Mouse (Mus musculus) thymus, adult 2 months (tissue): ENCODE measurements at regions not wholly inside any gene's neighbourhood (a gene's known extent, or its start where the extent isn't known, plus 50 kb on each side); places are given as distances from the start of the nearest gene placed in this dataset.

Experiments
- CTCF ChIP-seq: fragments of 200-500 bp; IDR thresholded peaks from 2 replicates; pipeline ENCODE4 v1.5.1; 2012; ENCODE audit warnings: mild to moderate bottlenecking, control low read depth, low read length, moderate library complexity, borderline replicate concordance; ENCODE audit not compliant: control insufficient read depth, poor library complexity, insufficient read depth; ENCODE audit errors: extremely low read depth
- POLR2A ChIP-seq: fragments of 200-500 bp; IDR thresholded peaks from 2 replicates; pipeline ENCODE4 v1.6.1; 2012; ENCODE audit warnings: mild to moderate bottlenecking, low read length, control low read depth, moderate library complexity; ENCODE audit not compliant: control insufficient read depth, poor library complexity, insufficient read depth; ENCODE audit errors: extremely low read depth

DNA sequence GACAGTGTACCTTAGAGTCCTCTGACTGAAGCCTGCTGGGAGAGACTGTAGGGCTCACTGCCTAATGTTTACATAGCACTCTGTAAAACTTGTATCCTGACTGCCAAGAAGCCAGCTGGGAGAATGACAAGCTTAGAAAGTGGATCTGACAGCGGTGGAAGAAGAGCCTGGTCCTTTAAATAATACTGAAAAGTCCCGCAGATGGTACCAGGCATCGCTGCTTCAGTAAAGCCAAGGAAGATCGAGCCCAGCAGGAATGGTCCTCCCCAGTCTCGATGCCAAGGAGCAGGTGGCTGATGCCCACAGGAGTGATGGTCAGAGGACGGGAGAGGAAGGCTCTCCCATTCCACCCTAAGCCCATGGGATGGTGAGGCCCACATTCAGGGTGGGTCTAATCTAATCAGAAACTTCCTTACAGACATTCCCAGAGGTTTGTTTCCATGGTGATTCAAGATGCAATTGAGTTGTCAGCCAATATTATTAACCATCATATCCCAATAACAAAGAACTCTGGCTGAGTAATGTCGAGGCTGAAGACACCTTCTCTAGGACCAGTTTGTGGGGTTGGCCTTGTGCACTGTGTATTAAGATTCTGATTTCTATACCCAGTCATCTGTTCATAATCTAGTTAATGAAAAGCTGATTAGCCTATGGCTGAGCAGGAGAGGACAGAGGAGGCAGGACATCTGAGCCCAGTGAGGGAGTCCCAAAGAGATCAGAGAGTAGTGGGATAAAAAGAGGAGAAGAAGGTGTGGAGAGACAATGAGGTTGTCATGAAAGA is 285.3 kb downstream of the Prdm2 start:
- TF ChIP-seq CTCF, result no peak
- TF ChIP-seq POLR2A, result no peak
